In the genomic region with DNA sequence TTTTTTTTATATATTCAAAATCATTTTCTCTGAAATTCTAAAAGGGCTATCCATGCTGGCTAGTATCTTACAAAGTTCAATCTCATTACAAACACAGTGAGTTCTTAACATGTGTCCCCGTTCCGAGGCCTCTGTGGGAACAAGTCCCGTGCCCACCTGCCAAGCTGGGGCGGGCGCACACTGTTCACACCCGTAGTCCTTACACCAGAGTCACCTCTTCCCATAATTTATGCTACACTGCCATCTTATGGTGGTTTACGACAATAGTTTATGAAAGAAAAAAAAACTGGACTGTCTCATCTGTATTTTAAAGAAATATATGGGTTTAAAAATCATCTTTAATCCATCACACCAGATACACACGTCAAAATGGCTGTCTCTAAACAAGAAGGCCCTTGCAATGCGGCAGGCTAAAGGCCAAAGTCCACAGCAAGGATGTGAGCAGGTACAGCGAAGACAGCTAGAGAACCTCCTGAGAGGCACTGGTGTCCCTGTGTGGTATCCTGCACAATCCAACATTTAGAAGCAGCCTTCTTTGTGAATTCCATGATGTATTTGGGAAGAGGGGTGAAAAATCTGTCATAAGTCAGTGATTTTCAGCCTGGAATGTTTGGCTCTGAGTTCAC, we compare ENCODE assay signal across 8 mouse cellular contexts.
DNase-seq lines count a peak whose midpoint lies in the region; ATAC-seq and TF ChIP-seq lines count a peak whose summit lies in the region.

No protein-coding gene starts in this region.

- DNase-seq in testis, postnatal 10 days (ENCODE audit: low spot score): peak; percentile 53
- no peak for DNase-seq in testis, postnatal 14 days (ENCODE audit: low spot score)
- peak; percentile 37 for DNase-seq in c-Kit-positive CD71-negative TER-119-negative erythroid progenitor cells, embryonic 14.5 days (ENCODE audit: low read depth)
- DNase-seq in forebrain, embryonic 10.5 days (ENCODE audit: extremely low spot score, low spot score): peak; percentile 23
- DNase-seq in limb, embryonic 14.5 days (ENCODE audit: low spot score): peak; percentile 73
- DNase-seq in ovary, postnatal 10 days (ENCODE audit: low spot score): no peak

- TF ChIP-seq POLR2A in limb, embryonic 14.5 days (IDR thresholded peaks at IDR 0.05; ENCODE audit: borderline replicate concordance, extremely low read depth, insufficient read depth, insufficient read length): no peak

- no peaks in the 10 kb centered on the region for H3K9me3 ChIP-seq in forebrain, embryonic 10.5 days
- H3K9me3 ChIP-seq in hindbrain, embryonic 15.5 days: no peaks in the 10 kb centered on the region
- no peaks in the 10 kb centered on the region for H3K9me3 ChIP-seq in limb, embryonic 14.5 days (ENCODE audit: control insufficient read depth, low read length)

- no peaks in the 10 kb centered on the region for H3K36me3 ChIP-seq in forebrain, embryonic 10.5 days (replicated peaks)
- H3K36me3 ChIP-seq in hindbrain, embryonic 15.5 days: no peaks in the 10 kb centered on the region
- H3K36me3 ChIP-seq in limb, embryonic 14.5 days (ENCODE audit: control insufficient read depth, insufficient read depth, low read length): no peaks in the 10 kb centered on the region

- no peak overlapping the region for H3K4me3 ChIP-seq in forebrain, embryonic 10.5 days
- no peak overlapping the region for H3K4me3 ChIP-seq in hindbrain, embryonic 15.5 days
- no peak overlapping the region for H3K4me3 ChIP-seq in limb, embryonic 14.5 days (replicated peaks; ENCODE audit: low read length)

- H3K27me3 ChIP-seq in forebrain, embryonic 10.5 days (ENCODE audit: poor library complexity, severe bottlenecking): peaks cover 10% of the 10 kb centered on the region; the same call in 1 of the 2 replicates
- peaks cover 10% of the 10 kb centered on the region; the same call in 1 of the 2 replicates for H3K27me3 ChIP-seq in hindbrain, embryonic 15.5 days
- H3K27me3 ChIP-seq in limb, embryonic 14.5 days (ENCODE audit: control insufficient read depth, insufficient read depth, low read length): no peaks in the 10 kb centered on the region

- no peak for ATAC-seq in hindbrain, embryonic 15.5 days (ENCODE audit: low FRiP score, low read depth)
- peak; percentile 45; the same call in 1 of the 2 replicates for ATAC-seq in limb, embryonic 14.5 days (ENCODE audit: low FRiP score, low read depth)
- ATAC-seq in neutrophil, adult 5-6 weeks (ENCODE audit: extremely low read depth, insufficient number of reproducible peaks, low FRiP score, poor library complexity, severe bottlenecking): 0 out of 2 replicates have a peak, but pooled peaks have one; percentile 50

- 53% methylated on average over 10 of the region's 10 CpGs for WGBS in forebrain, embryonic 10.5 days
- WGBS in hindbrain, embryonic 15.5 days: 26% methylated on average over 10 of the region's 10 CpGs
- 34% methylated on average over 10 of the region's 10 CpGs for WGBS in limb, embryonic 14.5 days

- H3K4me2 ChIP-seq in hindbrain, embryonic 15.5 days: peak overlapping the region; percentile 46
- H3K4me2 ChIP-seq in limb, embryonic 14.5 days (replicated peaks; ENCODE audit: low read depth, low read length, severe bottlenecking): no peak overlapping the region

- H3K9ac ChIP-seq in hindbrain, embryonic 15.5 days: no peak overlapping the region
- no peak overlapping the region for H3K9ac ChIP-seq in limb, embryonic 14.5 days (ENCODE audit: low read depth, low read length, severe bottlenecking)

- no peak overlapping the region for H3K27ac ChIP-seq in forebrain, embryonic 10.5 days
- H3K27ac ChIP-seq in hindbrain, embryonic 15.5 days (replicated peaks): no peak overlapping the region
- H3K27ac ChIP-seq in limb, embryonic 14.5 days (replicated peaks; ENCODE audit: low read depth, low read length): 0 out of 2 replicates have a peak overlapping the region, but pooled peaks have one; percentile 30

- H3K4me1 ChIP-seq in forebrain, embryonic 10.5 days: peaks cover 20% of the 10 kb centered on the region
- peaks cover 14% of the 10 kb centered on the region for H3K4me1 ChIP-seq in hindbrain, embryonic 15.5 days (replicated peaks)
- peaks cover 24% of the 10 kb centered on the region for H3K4me1 ChIP-seq in limb, embryonic 14.5 days (ENCODE audit: control insufficient read depth, insufficient read depth, low read length)

Comparison
In these comparisons a context has a peak if more than half of its experiments do, and no peak if none do; other contexts are left out.
1. DNase-seq: peak in testis, postnatal 10 days (single experiment), c-Kit-positive CD71-negative TER-119-negative erythroid progenitor cells, embryonic 14.5 days (single experiment), forebrain, embryonic 10.5 days (single experiment) and limb, embryonic 14.5 days (single experiment); none in testis, postnatal 14 days (single experiment) and ovary, postnatal 10 days (single experiment).